ENCODE assay signal across 7 mouse cellular contexts in genomic region chr17:35262664-35263522, GRCm38 (mm10). TPM values are rescaled to one million over a fixed set of nuclear protein-coding genes. Genes with fewer than 3 reads are reported as not detected.
A peak's percentile ranks its signal among the peaks of the same experiment; 100 is the strongest.
DNase-seq lines count a peak whose midpoint lies in the region; ATAC-seq lines count a peak whose summit lies in the region.

Gene H2-D1 (plus strand): TSS chr17:35262730.

- peak; percentile 87 for ATAC-seq in granulocyte monocyte progenitor cell, adult 5-6 weeks (replicated peaks; ENCODE audit: poor library complexity, severe bottlenecking)
- ATAC-seq in midbrain, embryonic 13.5 days, result peak; percentile 92

- WGBS in embryonic facial prominence, embryonic 10.5 days, result under 1% methylated on average over 73 of the region's 73 CpGs
- 2% methylated on average over 73 of the region's 73 CpGs for WGBS in limb, embryonic 10.5 days
- WGBS in midbrain, embryonic 13.5 days, result 1% methylated on average over 66 of the region's 73 CpGs

- peak; percentile 99 for DNase-seq in adrenal gland, postnatal 10 days
- DNase-seq in embryonic facial prominence, embryonic 10.5 days (ENCODE audit: low spot score), result peak; percentile 87
- DNase-seq in kidney, adult 11 months, result peak; percentile 96
- peak; percentile 88 for DNase-seq in limb, embryonic 10.5 days (ENCODE audit: low spot score)
- peak; percentile 92 for DNase-seq in spleen, adult 12 weeks (ENCODE audit: low spot score)

- peak within 1 kb of the TSS; percentile 76 for H3K27ac ChIP-seq in embryonic facial prominence, embryonic 10.5 days (replicated peaks)
- peak within 1 kb of the TSS; percentile 38 for H3K27ac ChIP-seq in limb, embryonic 10.5 days
- H3K27ac ChIP-seq in midbrain, embryonic 13.5 days, result no peak within 1 kb of the TSS

- H3K9me3 ChIP-seq in embryonic facial prominence, embryonic 10.5 days, result no peaks in the 10 kb centered on the region
- H3K9me3 ChIP-seq in limb, embryonic 10.5 days (replicated peaks), result no peaks in the 10 kb centered on the region
- H3K9me3 ChIP-seq in midbrain, embryonic 13.5 days, result no peaks in the 10 kb centered on the region

- H3K4me2 ChIP-seq in midbrain, embryonic 13.5 days (replicated peaks), result peak within 1 kb of the TSS; percentile 86

- H3K4me3 ChIP-seq in embryonic facial prominence, embryonic 10.5 days, result peak within 1 kb of the TSS; percentile 82
- peak within 1 kb of the TSS; percentile 71 for H3K4me3 ChIP-seq in limb, embryonic 10.5 days
- H3K4me3 ChIP-seq in midbrain, embryonic 13.5 days (replicated peaks), result peak within 1 kb of the TSS; percentile 68

- no peaks in the 10 kb centered on the region for H3K36me3 ChIP-seq in embryonic facial prominence, embryonic 10.5 days (replicated peaks)
- H3K36me3 ChIP-seq in limb, embryonic 10.5 days, result no peaks in the 10 kb centered on the region
- no peaks in the 10 kb centered on the region for H3K36me3 ChIP-seq in midbrain, embryonic 13.5 days

- peak within 1 kb of the TSS; percentile 77 for H3K9ac ChIP-seq in midbrain, embryonic 13.5 days (replicated peaks)

- H3K4me1 ChIP-seq in embryonic facial prominence, embryonic 10.5 days, result peaks cover 19% of the 10 kb centered on the region
- peaks cover 19% of the 10 kb centered on the region for H3K4me1 ChIP-seq in limb, embryonic 10.5 days
- peaks cover 11% of the 10 kb centered on the region for H3K4me1 ChIP-seq in midbrain, embryonic 13.5 days (replicated peaks)

- H3K27me3 ChIP-seq in embryonic facial prominence, embryonic 10.5 days (replicated peaks; ENCODE audit: low read depth, poor library complexity, severe bottlenecking), result peaks cover 73% of the 10 kb centered on the region
- H3K27me3 ChIP-seq in limb, embryonic 10.5 days (ENCODE audit: low read depth, poor library complexity, severe bottlenecking), result peaks cover 71% of the 10 kb centered on the region
- H3K27me3 ChIP-seq in midbrain, embryonic 13.5 days, result peaks cover 31% of the 10 kb centered on the region

RNA-seq across cellular contexts. Expression of gene H2-D1, which starts in this region (rescaled TPM):
- total RNA-seq in adrenal gland, postnatal 10 days (2021), result 100 to 1,000 TPM; 105 to 116 TPM
- 30.3 and 32.9 TPM in 2 replicates for polyA plus RNA-seq in embryonic facial prominence, embryonic 10.5 days (2016; fragmentation: Nextera tagmentation; extraction: Ambion mirVana)
- 275 and 369 TPM in 2 replicates for total RNA-seq in granulocyte monocyte progenitor cell, adult 5-6 weeks (2014; fragmentation: Nextera tagmentation)
- total RNA-seq in granulocyte monocyte progenitor cell, adult 5-6 weeks (2017), result 399 and 416 TPM in 2 replicates
- polyA plus RNA-seq in limb, embryonic 10.5 days (2016; fragmentation: Nextera tagmentation; extraction: Ambion mirVana), result 21.4 and 23.1 TPM in 2 replicates
- polyA plus RNA-seq in midbrain, embryonic 13.5 days (2015; fragmentation: Nextera tagmentation; extraction: Ambion mirVana), result 49.5 and 52.5 TPM in 2 replicates
